Mouse (Mus musculus): Measurements from ENCODE around the gene Aff3. TPM values are rescaled to one million over a fixed set of nuclear protein-coding genes. Genes with fewer than 3 reads are reported as not detected.

Aff3 gene
- polyA plus RNA-seq, 1 experiment from 2014 or later = 4.7 TPM

- H3K9ac ChIP-seq (ENCODE audit: low read depth, low read length) = no peak overlapping the region
- H3K36me3 ChIP-seq (ENCODE audit: control insufficient read depth, insufficient read depth, low read length) = no peaks in the 10 kb centered on the region
- no peaks in the 10 kb centered on the region for H3K27me3 ChIP-seq (replicated peaks; ENCODE audit: control insufficient read depth, insufficient read depth, low read length)
- no peaks in the 10 kb centered on the region for H3K9me3 ChIP-seq (ENCODE audit: control insufficient read depth, low read length)
- no peak overlapping the region for H3K27ac ChIP-seq (ENCODE audit: low read depth, low read length)
- WGBS = 69% methylated on average over 5 of the region's 5 CpGs
- H3K4me1 ChIP-seq (replicated peaks; ENCODE audit: control insufficient read depth, insufficient read depth, low read length) = peaks cover 2% of the 10 kb centered on the region; the same call in 1 of the 2 replicates
- no peak overlapping the region for H3K4me2 ChIP-seq
- DNase-seq (ENCODE audit: low spot score) (no peak), ATAC-seq (replicated peaks; ENCODE audit: low FRiP score) (no peak)
- no peak overlapping the region for H3K4me3 ChIP-seq (ENCODE audit: low read depth, low read length)
Observed at GRCm38 (mm10) chr1:38511076-38511475, 153.7 kb downstream of the Aff3 start.

- H3K9ac ChIP-seq (ENCODE audit: low read depth, low read length) = no peak overlapping the region
- ATAC-seq (replicated peaks; ENCODE audit: low FRiP score) (no peak), DNase-seq (ENCODE audit: low spot score) (no peak)
- H3K36me3 ChIP-seq (ENCODE audit: control insufficient read depth, insufficient read depth, low read length) = no peaks in the 10 kb centered on the region
- no peak overlapping the region for H3K4me3 ChIP-seq (ENCODE audit: low read depth, low read length)
- no peak overlapping the region for H3K4me2 ChIP-seq
- 71% methylated on average over 8 of the region's 8 CpGs for WGBS
- H3K4me1 ChIP-seq (replicated peaks; ENCODE audit: control insufficient read depth, insufficient read depth, low read length) = peaks cover 2% of the 10 kb centered on the region; the same call in 1 of the 2 replicates
- H3K27me3 ChIP-seq (replicated peaks; ENCODE audit: control insufficient read depth, insufficient read depth, low read length) = no peaks in the 10 kb centered on the region
- H3K27ac ChIP-seq (ENCODE audit: low read depth, low read length) = no peak overlapping the region
- H3K9me3 ChIP-seq (ENCODE audit: control insufficient read depth, low read length) = no peaks in the 10 kb centered on the region
Observed at GRCm38 (mm10) chr1:38509301-38509700, 155.5 kb downstream of the Aff3 start.

GRCm38 (mm10) chr1:38507636-38508179, 157.0 kb downstream of the Aff3 start:
- H3K27ac ChIP-seq (ENCODE audit: low read depth, low read length) = no peak overlapping the region
- no peak for ATAC-seq (replicated peaks; ENCODE audit: low FRiP score)
- H3K4me3 ChIP-seq (ENCODE audit: low read depth, low read length) = no peak overlapping the region
- H3K36me3 ChIP-seq (ENCODE audit: control insufficient read depth, insufficient read depth, low read length) = no peaks in the 10 kb centered on the region
- no peak overlapping the region for H3K9ac ChIP-seq (ENCODE audit: low read depth, low read length)
- peaks cover 2% of the 10 kb centered on the region; the same call in 1 of the 2 replicates for H3K4me1 ChIP-seq (replicated peaks; ENCODE audit: control insufficient read depth, insufficient read depth, low read length)
- H3K4me2 ChIP-seq = no peak overlapping the region
- 62% methylated on average over 7 of the region's 7 CpGs for WGBS
- DNase-seq (ENCODE audit: low spot score) = peak; percentile 19
- H3K9me3 ChIP-seq (ENCODE audit: control insufficient read depth, low read length) = no peaks in the 10 kb centered on the region
- no peaks in the 10 kb centered on the region for H3K27me3 ChIP-seq (replicated peaks; ENCODE audit: control insufficient read depth, insufficient read depth, low read length)

GRCm38 (mm10) chr1:38506396-38506795, 158.4 kb downstream of the Aff3 start:
- ATAC-seq (replicated peaks; ENCODE audit: low FRiP score) (no peak), DNase-seq (ENCODE audit: low spot score) (peak; percentile 14)
- no peaks in the 10 kb centered on the region for H3K9me3 ChIP-seq (ENCODE audit: control insufficient read depth, low read length)
- H3K9ac ChIP-seq (ENCODE audit: low read depth, low read length) = no peak overlapping the region
- H3K27me3 ChIP-seq (replicated peaks; ENCODE audit: control insufficient read depth, insufficient read depth, low read length) = no peaks in the 10 kb centered on the region
- no peak overlapping the region for H3K4me3 ChIP-seq (ENCODE audit: low read depth, low read length)
- 90% methylated on average over 3 of the region's 3 CpGs for WGBS
- H3K4me1 ChIP-seq (replicated peaks; ENCODE audit: control insufficient read depth, insufficient read depth, low read length) = no peaks in the 10 kb centered on the region
- no peak overlapping the region for H3K4me2 ChIP-seq
- H3K27ac ChIP-seq (ENCODE audit: low read depth, low read length) = no peak overlapping the region
- H3K36me3 ChIP-seq (ENCODE audit: control insufficient read depth, insufficient read depth, low read length) = no peaks in the 10 kb centered on the region

GRCm38 (mm10) chr1:38503431-38504089, 161.2 kb downstream of the Aff3 start:
- Histone ChIP-seq H3K9me3 (ENCODE audit: control insufficient read depth, low read length) (no peaks in the 10 kb centered on the region), H3K27me3 (replicated peaks; ENCODE audit: control insufficient read depth, insufficient read depth, low read length) (no peaks in the 10 kb centered on the region), H3K36me3 (ENCODE audit: control insufficient read depth, insufficient read depth, low read length) (no peaks in the 10 kb centered on the region), H3K9ac (ENCODE audit: low read depth, low read length) (no peak overlapping the region), H3K4me1 (replicated peaks; ENCODE audit: control insufficient read depth, insufficient read depth, low read length) (peaks cover 3% of the 10 kb centered on the region; the same call in 1 of the 2 replicates), H3K27ac (ENCODE audit: low read depth, low read length) (no peak overlapping the region), H3K4me3 (ENCODE audit: low read depth, low read length) (no peak overlapping the region), H3K4me2 (no peak overlapping the region)
- WGBS = 92% methylated on average over 13 of the region's 13 CpGs
- ATAC-seq (replicated peaks; ENCODE audit: low FRiP score) = no peak; the same call in 1 of the 2 replicates
- peak; percentile 26 for DNase-seq (ENCODE audit: low spot score)

- H3K9ac ChIP-seq (ENCODE audit: low read depth, low read length) = no peak overlapping the region
- peaks cover 3% of the 10 kb centered on the region; the same call in 1 of the 2 replicates for H3K4me1 ChIP-seq (replicated peaks; ENCODE audit: control insufficient read depth, insufficient read depth, low read length)
- H3K4me2 ChIP-seq = no peak overlapping the region
- H3K27me3 ChIP-seq (replicated peaks; ENCODE audit: control insufficient read depth, insufficient read depth, low read length) = no peaks in the 10 kb centered on the region
- H3K4me3 ChIP-seq (ENCODE audit: low read depth, low read length) = no peak overlapping the region
- DNase-seq (ENCODE audit: low spot score) = peak; percentile 17
- WGBS = 79% methylated on average over 7 of the region's 7 CpGs
- H3K36me3 ChIP-seq (ENCODE audit: control insufficient read depth, insufficient read depth, low read length) = no peaks in the 10 kb centered on the region
- no peak overlapping the region for H3K27ac ChIP-seq (ENCODE audit: low read depth, low read length)
- no peaks in the 10 kb centered on the region for H3K9me3 ChIP-seq (ENCODE audit: control insufficient read depth, low read length)
- no peak for ATAC-seq (replicated peaks; ENCODE audit: low FRiP score)
Observed at GRCm38 (mm10) chr1:38502797-38503196, 162.0 kb downstream of the Aff3 start.

- ATAC-seq (replicated peaks; ENCODE audit: low FRiP score) (no peak), DNase-seq (ENCODE audit: low spot score) (peak; percentile 20)
- H3K9me3 ChIP-seq (ENCODE audit: control insufficient read depth, low read length) = no peaks in the 10 kb centered on the region
- no peaks in the 10 kb centered on the region for H3K27me3 ChIP-seq (replicated peaks; ENCODE audit: control insufficient read depth, insufficient read depth, low read length)
- H3K4me3 ChIP-seq (ENCODE audit: low read depth, low read length) = no peak overlapping the region
- WGBS = 79% methylated on average over 7 of the region's 7 CpGs
- H3K9ac ChIP-seq (ENCODE audit: low read depth, low read length) = no peak overlapping the region
- no peaks in the 10 kb centered on the region for H3K36me3 ChIP-seq (ENCODE audit: control insufficient read depth, insufficient read depth, low read length)
- no peak overlapping the region for H3K27ac ChIP-seq (ENCODE audit: low read depth, low read length)
- peaks cover 3% of the 10 kb centered on the region; the same call in 1 of the 2 replicates for H3K4me1 ChIP-seq (replicated peaks; ENCODE audit: control insufficient read depth, insufficient read depth, low read length)
- no peak overlapping the region for H3K4me2 ChIP-seq
Observed at GRCm38 (mm10) chr1:38501231-38501630, 163.5 kb downstream of the Aff3 start.

GRCm38 (mm10) chr1:38499500-38499899, 165.3 kb downstream of the Aff3 start:
- Histone ChIP-seq H3K27me3 (replicated peaks; ENCODE audit: control insufficient read depth, insufficient read depth, low read length) (no peaks in the 10 kb centered on the region), H3K4me2 (no peak overlapping the region), H3K9me3 (ENCODE audit: control insufficient read depth, low read length) (no peaks in the 10 kb centered on the region), H3K4me3 (ENCODE audit: low read depth, low read length) (no peak overlapping the region), H3K36me3 (ENCODE audit: control insufficient read depth, insufficient read depth, low read length) (no peaks in the 10 kb centered on the region), H3K4me1 (replicated peaks; ENCODE audit: control insufficient read depth, insufficient read depth, low read length) (peaks cover 3% of the 10 kb centered on the region; the same call in 1 of the 2 replicates), H3K27ac (ENCODE audit: low read depth, low read length) (no peak overlapping the region), H3K9ac (ENCODE audit: low read depth, low read length) (no peak overlapping the region)
- WGBS = 11% methylated on average over 6 of the region's 6 CpGs
- ATAC-seq (replicated peaks; ENCODE audit: low FRiP score) (peak; percentile 58; the same call in 1 of the 2 replicates), DNase-seq (ENCODE audit: low spot score) (no peak)

GRCm38 (mm10) chr1:38497576-38497975, 167.2 kb downstream of the Aff3 start:
- 64% methylated on average over 6 of the region's 6 CpGs for WGBS
- no peaks in the 10 kb centered on the region for H3K9me3 ChIP-seq (ENCODE audit: control insufficient read depth, low read length)
- DNase-seq (ENCODE audit: low spot score) (peak; percentile 24), ATAC-seq (replicated peaks; ENCODE audit: low FRiP score) (no peak)
- H3K27me3 ChIP-seq (replicated peaks; ENCODE audit: control insufficient read depth, insufficient read depth, low read length) = no peaks in the 10 kb centered on the region
- H3K4me3 ChIP-seq (ENCODE audit: low read depth, low read length) = no peak overlapping the region
- no peak overlapping the region for H3K27ac ChIP-seq (ENCODE audit: low read depth, low read length)
- no peak overlapping the region for H3K9ac ChIP-seq (ENCODE audit: low read depth, low read length)
- no peaks in the 10 kb centered on the region for H3K36me3 ChIP-seq (ENCODE audit: control insufficient read depth, insufficient read depth, low read length)
- H3K4me1 ChIP-seq (replicated peaks; ENCODE audit: control insufficient read depth, insufficient read depth, low read length) = peaks cover 3% of the 10 kb centered on the region; the same call in 1 of the 2 replicates
- no peak overlapping the region for H3K4me2 ChIP-seq
